Mouse (Mus musculus): Measurements from ENCODE around the gene Uevld. TPM values are rescaled to one million over a fixed set of nuclear protein-coding genes. Genes with fewer than 3 reads are reported as not detected.

Gene Uevld
- polyA plus RNA-seq, 1 experiment: 3.7 TPM

GRCm38 (mm10) chr7:46962132-46962531 is 3.8 kb upstream of the Uevld start:
- Histone ChIP-seq H3K27ac (ENCODE audit: control insufficient read depth, insufficient read depth, low read depth, low read length, poor library complexity) (no peak overlapping the region), H3K4me3 (replicated peaks; ENCODE audit: control insufficient read depth, low read depth, low read length) (no peak overlapping the region), H3K4me1 (ENCODE audit: control insufficient read depth, insufficient read depth, low read length) (peaks cover 2% of the 10 kb centered on the region)
- TF ChIP-seq CTCF (IDR thresholded peaks at IDR 0.05; ENCODE audit: control insufficient read depth, insufficient read depth, low read length): no peak

GRCm38 (mm10) chr7:46960991-46961390 is 2.7 kb upstream of the Uevld start:
- Histone ChIP-seq H3K4me3 (replicated peaks; ENCODE audit: control insufficient read depth, low read depth, low read length) (no peak overlapping the region), H3K4me1 (ENCODE audit: control insufficient read depth, insufficient read depth, low read length) (peaks cover 2% of the 10 kb centered on the region), H3K27ac (ENCODE audit: control insufficient read depth, insufficient read depth, low read depth, low read length, poor library complexity) (no peak overlapping the region)
- WGBS: 17% methylated on average over 3 of the region's 3 CpGs
- TF ChIP-seq POLR2A (IDR thresholded peaks at IDR 0.05; ENCODE audit: borderline replicate concordance, control insufficient read depth, low read depth, low read length): no peak
- TF ChIP-seq CTCF (IDR thresholded peaks at IDR 0.05; ENCODE audit: control insufficient read depth, insufficient read depth, low read length): no peak

- TF ChIP-seq CTCF (IDR thresholded peaks at IDR 0.05; ENCODE audit: control insufficient read depth, insufficient read depth, low read length): no peak
- no peak for TF ChIP-seq POLR2A (IDR thresholded peaks at IDR 0.05; ENCODE audit: borderline replicate concordance, control insufficient read depth, low read depth, low read length)
Measured at GRCm38 (mm10) chr7:46958853-46959252, 526 bp upstream of the Uevld start.

DNA sequence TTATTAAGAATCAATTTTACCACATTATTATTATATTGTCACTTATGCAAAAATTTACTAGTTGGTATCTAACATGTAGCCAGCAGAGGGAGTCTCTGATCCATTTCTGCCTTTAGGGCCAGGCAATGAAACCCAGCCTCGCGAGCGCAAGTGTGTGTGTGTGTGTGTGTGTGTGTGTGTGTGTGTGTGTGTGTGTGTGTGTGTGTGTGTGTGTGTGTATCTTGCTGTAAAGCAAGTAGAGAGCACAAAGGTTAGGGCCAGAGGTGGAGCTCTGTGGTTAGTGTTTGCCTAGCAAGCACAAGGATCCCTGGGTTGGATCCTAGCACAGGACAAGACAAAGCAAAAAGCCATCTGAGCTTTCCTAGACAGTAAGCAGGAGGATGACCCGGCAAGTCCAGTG is 22.5 kb downstream of the Uevld start:
- TF ChIP-seq CTCF (IDR thresholded peaks at IDR 0.05; ENCODE audit: control insufficient read depth, insufficient read depth, low read length) (peak; percentile 31; the same call in 1 of the 2 replicates), POLR2A (IDR thresholded peaks at IDR 0.05; ENCODE audit: borderline replicate concordance, control insufficient read depth, low read depth, low read length) (no peak)
- H3K27ac ChIP-seq (ENCODE audit: control insufficient read depth, insufficient read depth, low read depth, low read length, poor library complexity): no peak overlapping the region; the same call in 1 of the 2 replicates
- H3K4me1 ChIP-seq (ENCODE audit: control insufficient read depth, insufficient read depth, low read length): peaks cover 1% of the 10 kb centered on the region; the same call in 1 of the 2 replicates
- H3K4me3 ChIP-seq (replicated peaks; ENCODE audit: control insufficient read depth, low read depth, low read length): no peak overlapping the region
- 36% methylated on average over 4 of the region's 4 CpGs for WGBS

More at GRCm38 (mm10) chr7:46958853-46959252, 526 bp upstream of the Uevld start:
- Histone ChIP-seq H3K4me1 (ENCODE audit: control insufficient read depth, insufficient read depth, low read length) (peaks cover 2% of the 10 kb centered on the region), H3K27ac (ENCODE audit: control insufficient read depth, insufficient read depth, low read depth, low read length, poor library complexity) (no peak overlapping the region), H3K4me3 (replicated peaks; ENCODE audit: control insufficient read depth, low read depth, low read length) (peak overlapping the region; percentile 13)
- WGBS: 10% methylated on average over 9 of the region's 9 CpGs

- TF ChIP-seq CTCF (IDR thresholded peaks at IDR 0.05; ENCODE audit: control insufficient read depth, insufficient read depth, low read length) (no peak), POLR2A (IDR thresholded peaks at IDR 0.05; ENCODE audit: borderline replicate concordance, control insufficient read depth, low read depth, low read length) (no peak)
- 41% methylated on average over 8 of the region's 8 CpGs for WGBS
- H3K27ac ChIP-seq (ENCODE audit: control insufficient read depth, insufficient read depth, low read depth, low read length, poor library complexity): no peak overlapping the region
- peaks cover 1% of the 10 kb centered on the region; the same call in 1 of the 2 replicates for H3K4me1 ChIP-seq (ENCODE audit: control insufficient read depth, insufficient read depth, low read length)
- no peak overlapping the region for H3K4me3 ChIP-seq (replicated peaks; ENCODE audit: control insufficient read depth, low read depth, low read length)
Measured at GRCm38 (mm10) chr7:46934788-46935187, 23.5 kb downstream of the Uevld start.

DNA sequence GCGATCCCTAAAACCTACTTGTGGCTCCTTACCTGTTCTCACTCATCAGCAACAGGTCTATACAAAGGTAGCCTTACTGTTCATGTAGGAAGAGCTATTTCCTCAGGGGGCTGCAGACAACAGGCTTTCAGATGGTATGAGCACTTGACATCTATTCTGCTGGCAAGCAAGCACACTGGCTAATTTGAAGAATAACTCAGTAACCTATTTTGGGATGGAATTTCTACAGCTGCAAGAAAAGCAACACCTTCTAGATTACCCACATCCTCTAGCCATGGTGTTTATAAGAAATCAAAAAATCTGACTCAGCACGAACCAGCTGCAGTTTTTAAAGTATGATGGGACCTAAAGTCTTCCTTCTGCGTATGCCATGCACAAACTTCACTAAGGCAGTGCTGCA is 27.0 kb downstream of the Uevld start:
- Histone ChIP-seq H3K4me1 (ENCODE audit: control insufficient read depth, insufficient read depth, low read length) (peaks cover 1% of the 10 kb centered on the region; the same call in 1 of the 2 replicates), H3K4me3 (replicated peaks; ENCODE audit: control insufficient read depth, low read depth, low read length) (no peak overlapping the region), H3K27ac (ENCODE audit: control insufficient read depth, insufficient read depth, low read depth, low read length, poor library complexity) (no peak overlapping the region)
- no peak for TF ChIP-seq CTCF (IDR thresholded peaks at IDR 0.05; ENCODE audit: control insufficient read depth, insufficient read depth, low read length)
- no peak for TF ChIP-seq POLR2A (IDR thresholded peaks at IDR 0.05; ENCODE audit: borderline replicate concordance, control insufficient read depth, low read depth, low read length)
- 92% methylated on average over 3 of the region's 3 CpGs for WGBS

DNA sequence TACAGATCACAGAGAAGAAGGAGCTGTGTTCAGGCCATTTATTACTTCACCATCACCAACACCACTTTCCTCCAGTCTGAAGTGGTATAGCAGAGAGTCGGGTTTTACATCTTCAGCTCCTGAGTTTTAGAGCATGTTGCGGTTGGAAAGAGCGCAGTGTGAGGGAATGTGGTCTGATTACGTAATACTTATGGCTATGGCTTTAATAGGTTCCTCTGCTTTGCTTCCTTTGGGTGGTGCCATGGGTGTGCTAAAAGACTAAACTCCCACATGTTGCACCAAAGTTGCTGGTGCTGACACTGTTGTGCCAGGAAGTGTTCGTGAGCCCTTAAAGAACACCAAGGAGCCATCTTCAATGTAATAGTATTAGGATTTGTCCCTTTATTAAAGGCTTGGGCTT is 30.0 kb downstream of the Uevld start:
- WGBS: 43% methylated on average over 5 of the region's 5 CpGs
- no peak overlapping the region for H3K4me3 ChIP-seq (replicated peaks; ENCODE audit: control insufficient read depth, low read depth, low read length)
- TF ChIP-seq POLR2A (IDR thresholded peaks at IDR 0.05; ENCODE audit: borderline replicate concordance, control insufficient read depth, low read depth, low read length): no peak
- TF ChIP-seq CTCF (IDR thresholded peaks at IDR 0.05; ENCODE audit: control insufficient read depth, insufficient read depth, low read length): no peak
- no peak overlapping the region for H3K27ac ChIP-seq (ENCODE audit: control insufficient read depth, insufficient read depth, low read depth, low read length, poor library complexity)
- no peaks in the 10 kb centered on the region for H3K4me1 ChIP-seq (ENCODE audit: control insufficient read depth, insufficient read depth, low read length)

- Histone ChIP-seq H3K4me3 (replicated peaks; ENCODE audit: control insufficient read depth, low read depth, low read length) (no peak overlapping the region), H3K27ac (ENCODE audit: control insufficient read depth, insufficient read depth, low read depth, low read length, poor library complexity) (no peak overlapping the region), H3K4me1 (ENCODE audit: control insufficient read depth, insufficient read depth, low read length) (no peaks in the 10 kb centered on the region; the same call in 1 of the 2 replicates)
- WGBS: 87% methylated on average over 4 of the region's 4 CpGs
- TF ChIP-seq CTCF (IDR thresholded peaks at IDR 0.05; ENCODE audit: control insufficient read depth, insufficient read depth, low read length): no peak
- no peak for TF ChIP-seq POLR2A (IDR thresholded peaks at IDR 0.05; ENCODE audit: borderline replicate concordance, control insufficient read depth, low read depth, low read length)
Measured at GRCm38 (mm10) chr7:46922075-46922474, 36.3 kb downstream of the Uevld start.

DNA sequence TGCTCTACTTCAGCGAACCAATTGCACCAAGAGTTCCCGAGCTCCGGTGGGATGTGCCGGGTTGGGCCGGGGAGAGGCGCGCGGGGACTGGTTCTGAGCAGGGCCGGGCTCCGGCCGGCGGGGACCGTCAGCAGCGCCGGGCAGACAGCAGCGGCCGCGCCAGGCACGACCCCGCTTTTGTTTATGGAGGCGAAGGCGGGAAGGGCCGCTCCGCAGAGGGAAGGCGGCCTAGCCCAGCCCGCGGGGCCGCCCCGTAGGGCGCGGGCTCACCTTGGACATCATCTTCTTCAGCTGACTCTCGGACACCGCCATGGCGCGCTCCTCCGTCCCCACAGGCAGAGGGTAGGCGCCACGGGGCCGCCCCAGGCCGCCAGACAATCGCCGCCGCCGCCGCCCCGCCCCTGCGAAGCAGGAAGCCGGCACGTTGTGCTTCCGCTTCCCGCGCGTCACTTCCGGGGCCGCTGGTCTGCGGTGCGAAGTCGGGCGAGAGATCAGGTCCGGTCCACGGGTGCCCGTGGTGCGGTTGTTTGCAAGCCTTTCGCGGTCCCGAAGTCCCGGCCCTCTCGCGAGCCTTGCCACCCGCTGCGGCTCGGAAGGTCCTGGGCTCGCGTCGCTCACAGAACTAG is 38.7 kb downstream of the Uevld start, which contains the start of gene Tsg101:
Tsg101 (minus strand) TSS at position 419 of the 626 bp plus-strand sequence.
- WGBS: under 1% methylated on average over 74 of the region's 75 CpGs
- Histone ChIP-seq H3K27ac (ENCODE audit: control insufficient read depth, insufficient read depth, low read depth, low read length, poor library complexity) (peak within 1 kb of the TSS; percentile 100), H3K4me1 (ENCODE audit: control insufficient read depth, insufficient read depth, low read length) (no peaks in the 10 kb centered on the region; the same call in 1 of the 2 replicates), H3K4me3 (replicated peaks; ENCODE audit: control insufficient read depth, low read depth, low read length) (peak within 1 kb of the TSS; percentile 99)
- no peak for TF ChIP-seq CTCF (IDR thresholded peaks at IDR 0.05; ENCODE audit: control insufficient read depth, insufficient read depth, low read length)
- TF ChIP-seq POLR2A (IDR thresholded peaks at IDR 0.05; ENCODE audit: borderline replicate concordance, control insufficient read depth, low read depth, low read length): peak; percentile 98
